Mouse (Mus musculus): ENCODE data around the gene Gabrr3.
A peak's percentile ranks its signal among the peaks of the same experiment; 100 is the strongest.

The Gabrr3 gene

GRCm38 (mm10) chr16:59469846-59470245 lies 62.7 kb downstream of the Gabrr3 start:
- no peak for DNase-seq (ENCODE audit: low spot score)

DNA sequence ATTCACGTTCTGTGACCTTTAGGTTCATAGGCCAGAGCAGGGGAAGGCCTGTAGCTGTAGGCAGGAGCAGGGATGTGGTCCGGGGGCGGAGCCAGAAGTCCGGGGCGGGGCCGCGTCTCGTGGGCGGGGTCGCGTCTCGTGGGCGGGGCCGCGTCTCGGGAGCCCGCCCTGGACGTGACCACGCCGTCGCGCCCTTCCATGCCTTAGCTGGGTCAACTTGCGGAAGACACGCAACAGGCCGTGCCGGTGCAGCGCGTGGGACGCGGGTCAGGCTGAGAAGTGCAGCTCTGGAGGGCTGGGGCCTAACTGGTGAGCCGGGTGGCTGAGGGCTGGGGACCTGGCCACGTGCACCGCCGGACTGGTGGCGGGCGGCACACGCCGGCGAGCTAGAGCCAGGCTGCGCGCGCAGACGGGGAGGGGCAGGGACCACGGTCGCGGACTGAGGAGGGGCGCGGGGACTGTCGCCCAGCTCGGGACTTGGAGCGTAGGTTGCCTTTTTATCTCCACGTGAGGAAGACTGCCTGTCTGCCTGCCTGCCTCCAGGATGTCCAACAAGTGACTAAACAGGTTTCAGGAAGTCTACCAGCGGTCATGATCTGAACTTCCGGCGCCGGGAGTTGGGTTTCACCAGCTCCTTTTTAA lies 64.6 kb downstream of the Gabrr3 start, which contains the start of gene Riox2:
TSS of gene Riox2 (plus strand) at position 139 of the 642 bp plus-strand sequence.
- DNase-seq (ENCODE audit: low spot score): peak; percentile 82

GRCm38 (mm10) chr16:59472546-59472945 lies 65.4 kb downstream of the Gabrr3 start:
- DNase-seq (ENCODE audit: low spot score): no peak

GRCm38 (mm10) chr16:59474788-59475187 lies 67.7 kb downstream of the Gabrr3 start:
- DNase-seq (ENCODE audit: low spot score): peak; percentile 72

- no peak for DNase-seq (ENCODE audit: low spot score)
These were observed 70.8 kb downstream of the Gabrr3 start for GRCm38 (mm10) chr16:59477955-59478354.

DNA sequence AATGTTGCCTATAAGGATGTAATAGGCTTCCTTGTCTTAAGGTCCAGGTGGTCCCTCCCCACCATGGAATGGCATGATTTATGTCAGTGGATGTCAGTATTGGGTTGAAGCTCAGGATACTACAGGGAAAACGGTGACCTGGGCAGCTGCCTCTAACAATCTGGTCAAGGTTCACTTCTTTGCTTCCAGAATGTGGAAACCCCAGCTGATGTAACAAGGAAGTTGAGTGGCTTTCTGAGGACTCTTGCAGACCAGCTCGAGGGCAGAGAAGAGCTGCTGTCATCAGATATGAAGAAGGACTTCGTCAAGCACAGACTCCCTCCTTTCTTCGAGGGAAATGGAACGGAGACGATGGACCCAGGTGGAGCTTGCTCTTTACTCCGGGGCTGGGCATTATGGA lies 80.1 kb downstream of the Gabrr3 start:
- peak; percentile 62 for DNase-seq (ENCODE audit: low spot score)

DNA sequence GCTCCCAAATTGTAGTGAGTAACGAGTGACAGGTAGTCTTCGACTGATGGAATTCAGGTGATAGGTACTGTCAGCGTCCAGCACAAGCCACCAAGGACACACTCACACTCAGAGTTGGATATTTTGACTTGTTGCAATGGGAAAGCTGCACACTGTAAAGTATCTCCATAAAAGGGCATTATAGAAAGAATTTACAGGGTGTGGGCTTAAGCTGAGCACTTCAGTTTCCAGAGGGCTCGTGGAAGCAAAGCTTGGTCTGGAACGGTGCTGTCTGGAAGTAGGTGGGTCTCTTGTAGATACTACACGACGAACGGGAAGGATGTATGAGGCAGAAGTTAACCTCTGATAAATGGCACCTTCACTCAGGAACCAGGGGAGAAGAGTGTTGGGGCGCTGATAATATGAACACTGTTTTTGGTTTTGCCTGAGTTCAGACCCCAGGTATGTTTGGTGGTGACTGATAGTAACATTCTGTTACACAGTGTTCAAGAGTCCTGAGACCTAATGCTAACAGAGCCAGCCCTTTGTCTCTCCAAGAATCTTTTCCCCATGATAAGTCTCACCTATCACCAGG lies 80.9 kb downstream of the Gabrr3 start:
- DNase-seq (ENCODE audit: low spot score): no peak

DNA sequence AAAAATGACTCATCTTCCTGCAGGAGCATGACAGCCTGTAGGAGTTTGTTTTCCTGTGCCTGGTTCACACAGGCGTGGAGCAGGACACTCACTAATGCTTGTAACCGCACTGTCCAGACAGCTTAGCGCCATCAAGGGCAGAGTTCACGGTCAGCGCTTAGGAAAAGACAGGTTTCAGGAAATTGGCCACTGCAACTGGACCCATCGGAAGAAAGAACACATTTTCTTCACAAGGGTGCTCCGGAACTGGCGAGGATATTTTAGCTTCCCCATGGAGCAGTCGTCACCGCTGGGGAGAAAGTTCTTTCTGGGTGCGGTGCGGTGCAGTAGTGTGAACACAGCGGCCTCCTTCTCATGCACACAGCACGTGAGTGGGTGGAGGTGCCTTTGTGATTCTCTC lies 86.1 kb downstream of the Gabrr3 start:
- DNase-seq (ENCODE audit: low spot score): no peak

GRCm38 (mm10) chr16:59497947-59498346 lies 90.8 kb downstream of the Gabrr3 start:
- peak; percentile 9 for DNase-seq (ENCODE audit: low spot score)

- DNase-seq (ENCODE audit: low spot score): no peak
These were observed 92.0 kb downstream of the Gabrr3 start for GRCm38 (mm10) chr16:59499180-59499579.

DNA sequence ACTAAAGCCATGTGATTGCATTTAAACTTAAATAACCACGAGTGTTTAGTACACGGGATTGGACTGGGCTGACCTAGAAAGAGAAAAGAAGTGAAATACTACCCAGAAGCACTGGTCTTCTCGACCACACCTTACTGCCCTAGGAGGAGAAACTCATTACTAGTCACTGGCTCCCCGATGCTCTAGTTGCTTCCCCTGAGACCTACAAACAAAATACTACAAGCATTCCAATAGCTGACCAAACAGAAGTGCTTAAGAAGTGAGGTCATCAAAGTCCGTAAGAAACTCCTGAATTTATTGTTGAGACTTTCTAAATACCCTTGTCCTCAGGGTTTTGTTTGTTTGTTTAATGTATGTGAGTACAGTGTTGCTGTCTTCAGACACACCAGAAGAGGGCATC lies 102.7 kb downstream of the Gabrr3 start:
- no peak for DNase-seq (ENCODE audit: low spot score)

All from adipocyte (in vitro differentiated cells).